Mouse (Mus musculus) T-helper 1 cell (primary cell): ENCODE results near the gene Cd200r3.

Experiments used
- in situ Hi-C: fragments of 300-600 bp; cut with MboI, MseI; formaldehyde crosslinking; loops from one replicate; pipeline ENCODE4 v1.15.1; 2025; ENCODE audit warnings: high pct_unique_total_duplicates

The Cd200r3 gene

GRCm38 (mm10) chr16:44988667-44989357, 45.3 kb downstream of the Cd200r3 start:
- in situ Hi-C loops = no loop called here

GRCm38 (mm10) chr16:44993319-44994019, 50.0 kb downstream of the Cd200r3 start:
- in situ Hi-C loops = loop anchor here (10.0 kb wide), 1 partner anchor 1389 kb away; no protein-coding TSS in a partner anchor

GRCm38 (mm10) chr16:44994206-44994953, 50.9 kb downstream of the Cd200r3 start:
- in situ Hi-C loops = loop anchor here (10.0 kb wide), 1 partner anchor 1390 kb away; no protein-coding TSS in a partner anchor

GRCm38 (mm10) chr16:44995111-44995510, 51.6 kb downstream of the Cd200r3 start:
- in situ Hi-C loops = loop anchor here (10.0 kb wide), 1 partner anchor 1390 kb away; no protein-coding TSS in a partner anchor

- in situ Hi-C loops = loop anchor here (10.0 kb wide), 1 partner anchor 1392 kb away; no protein-coding TSS in a partner anchor
Observed at GRCm38 (mm10) chr16:44996701-44997100, 53.2 kb downstream of the Cd200r3 start.

- in situ Hi-C loops = loop anchor here (10.0 kb wide), 1 partner anchor 1395 kb away; no protein-coding TSS in a partner anchor
Observed at GRCm38 (mm10) chr16:44999537-44999936, 56.1 kb downstream of the Cd200r3 start.

- in situ Hi-C loops = no loop called here
Observed at GRCm38 (mm10) chr16:45004443-45004842, 61.0 kb downstream of the Cd200r3 start.

- in situ Hi-C loops = no loop called here
Observed at GRCm38 (mm10) chr16:45005280-45005679, 61.8 kb downstream of the Cd200r3 start.

GRCm38 (mm10) chr16:45006971-45007370, 63.5 kb downstream of the Cd200r3 start:
- in situ Hi-C loops = no loop called here

- in situ Hi-C loops = no loop called here
Observed at GRCm38 (mm10) chr16:45007807-45008206, 64.3 kb downstream of the Cd200r3 start.

GRCm38 (mm10) chr16:45009634-45010033, 66.2 kb downstream of the Cd200r3 start:
- in situ Hi-C loops = no loop called here

- in situ Hi-C loops = no loop called here
Observed at GRCm38 (mm10) chr16:45015591-45015990, 72.1 kb downstream of the Cd200r3 start.

- in situ Hi-C loops = no loop called here
Observed at GRCm38 (mm10) chr16:45016488-45016887, 73.0 kb downstream of the Cd200r3 start.

GRCm38 (mm10) chr16:45018868-45019267, 75.4 kb downstream of the Cd200r3 start:
- in situ Hi-C loops = no loop called here

GRCm38 (mm10) chr16:45020055-45020454, 76.6 kb downstream of the Cd200r3 start:
- in situ Hi-C loops = no loop called here

GRCm38 (mm10) chr16:45020669-45021309, 77.3 kb downstream of the Cd200r3 start:
- in situ Hi-C loops = no loop called here

GRCm38 (mm10) chr16:45021443-45021842, 78.0 kb downstream of the Cd200r3 start:
- in situ Hi-C loops = no loop called here

GRCm38 (mm10) chr16:45023904-45024303, 80.4 kb downstream of the Cd200r3 start:
- in situ Hi-C loops = no loop called here

- in situ Hi-C loops = no loop called here
Observed at GRCm38 (mm10) chr16:45025321-45025720, 81.8 kb downstream of the Cd200r3 start.

- in situ Hi-C loops = no loop called here
Observed at GRCm38 (mm10) chr16:45029080-45029479, 85.6 kb downstream of the Cd200r3 start.

- in situ Hi-C loops = no loop called here
Observed at GRCm38 (mm10) chr16:45029493-45029892, 86.0 kb downstream of the Cd200r3 start.
